Mouse (Mus musculus) adrenal gland (tissue): Measurements from ENCODE around the gene Gm49601.

Experiments used
- intact Hi-C: fragments of 180-260 bp; cut with DNase I; formaldehyde crosslinking; loops from one replicate; pipeline ENCODE4 v1.15.1; 2025
- long read RNA-seq, 2 experiments: library from polyadenylated mRNA; unstranded; transcript quantifications; one replicate each; pipeline ENCODE4 v2.0.0; 2020; ENCODE audit warnings: borderline replicate concordance in 1 of 2; ENCODE audit not compliant: insufficient replicate concordance in 1 of 2

Gene Gm49601
- long read RNA-seq, experiment 1, result 0 reads
- long read RNA-seq, experiment 2, result 0 reads

GRCm38 (mm10) chr16:18626376-18626878 lies at the start of gene Gm49601:
Gm49601 (minus strand) TSS chr16:18626427.
- intact Hi-C loops, result loop anchor here (5.0 kb wide), 1 partner anchor 51 kb away; no protein-coding TSS in a partner anchor

GRCm38 (mm10) chr16:18673005-18673404 lies 46.8 kb upstream of the Gm49601 start:
- intact Hi-C loops, result loop anchor here (5.0 kb wide), 1 partner anchor 36 kb away; no protein-coding TSS in a partner anchor

GRCm38 (mm10) chr16:18672027-18672426 lies 45.8 kb upstream of the Gm49601 start:
- intact Hi-C loops, result loop anchor here (5.0 kb wide), 1 partner anchor 35 kb away; no protein-coding TSS in a partner anchor

- intact Hi-C loops, result loop anchor here (5.0 kb wide), 1 partner anchor 33 kb away; no protein-coding TSS in a partner anchor
Measured at GRCm38 (mm10) chr16:18669914-18670313, 43.7 kb upstream of the Gm49601 start.

- intact Hi-C loops, result no loop called here
Measured at GRCm38 (mm10) chr16:18658597-18658996, 32.4 kb upstream of the Gm49601 start.

GRCm38 (mm10) chr16:18655372-18656098 lies 29.3 kb upstream of the Gm49601 start:
- intact Hi-C loops, result no loop called here

GRCm38 (mm10) chr16:18653290-18654160 lies 27.3 kb upstream of the Gm49601 start:
- intact Hi-C loops, result no loop called here

- intact Hi-C loops, result no loop called here
Measured at GRCm38 (mm10) chr16:18649126-18649525, 22.9 kb upstream of the Gm49601 start.

- intact Hi-C loops, result no loop called here
Measured at GRCm38 (mm10) chr16:18645329-18645728, 19.1 kb upstream of the Gm49601 start.

- intact Hi-C loops, result no loop called here
Measured at GRCm38 (mm10) chr16:18644485-18644884, 18.3 kb upstream of the Gm49601 start.

GRCm38 (mm10) chr16:18643406-18643998 lies 17.3 kb upstream of the Gm49601 start:
- intact Hi-C loops, result no loop called here

GRCm38 (mm10) chr16:18642897-18643296 lies 16.7 kb upstream of the Gm49601 start:
- intact Hi-C loops, result no loop called here

GRCm38 (mm10) chr16:18642291-18642690 lies 16.1 kb upstream of the Gm49601 start:
- intact Hi-C loops, result no loop called here

- intact Hi-C loops, result loop anchor here (5.0 kb wide), 1 partner anchor 33 kb away; no protein-coding TSS in a partner anchor
Measured at GRCm38 (mm10) chr16:18639382-18639929, 13.2 kb upstream of the Gm49601 start.

GRCm38 (mm10) chr16:18638396-18638795 lies 12.2 kb upstream of the Gm49601 start:
- intact Hi-C loops, result loop anchor here (5.0 kb wide), 1 partner anchor 34 kb away; no protein-coding TSS in a partner anchor

- intact Hi-C loops, result loop anchor here (5.0 kb wide), 1 partner anchor 35 kb away; no protein-coding TSS in a partner anchor
Measured at GRCm38 (mm10) chr16:18636804-18637203, 10.6 kb upstream of the Gm49601 start.

GRCm38 (mm10) chr16:18636401-18636800 lies 10.2 kb upstream of the Gm49601 start:
- intact Hi-C loops, result loop anchor here (5.0 kb wide), 1 partner anchor 36 kb away; no protein-coding TSS in a partner anchor

GRCm38 (mm10) chr16:18633333-18633732 lies 7.1 kb upstream of the Gm49601 start:
- intact Hi-C loops, result no loop called here

GRCm38 (mm10) chr16:18632816-18633215 lies 6.6 kb upstream of the Gm49601 start:
- intact Hi-C loops, result no loop called here

- intact Hi-C loops, result no loop called here
Measured at GRCm38 (mm10) chr16:18632059-18632458, 5.8 kb upstream of the Gm49601 start.

GRCm38 (mm10) chr16:18631141-18631540 lies 4.9 kb upstream of the Gm49601 start:
- intact Hi-C loops, result no loop called here
